Mouse (Mus musculus) MN1 (cell line): ENCODE measurements around the gene Tgfb1i1.

Source experiments
- DNase-seq: peaks from one replicate; pipeline ENCODE4 v3.0.0-alpha.2; 2016; ENCODE audit warnings: low spot score

Tgfb1i1 gene

DNA sequence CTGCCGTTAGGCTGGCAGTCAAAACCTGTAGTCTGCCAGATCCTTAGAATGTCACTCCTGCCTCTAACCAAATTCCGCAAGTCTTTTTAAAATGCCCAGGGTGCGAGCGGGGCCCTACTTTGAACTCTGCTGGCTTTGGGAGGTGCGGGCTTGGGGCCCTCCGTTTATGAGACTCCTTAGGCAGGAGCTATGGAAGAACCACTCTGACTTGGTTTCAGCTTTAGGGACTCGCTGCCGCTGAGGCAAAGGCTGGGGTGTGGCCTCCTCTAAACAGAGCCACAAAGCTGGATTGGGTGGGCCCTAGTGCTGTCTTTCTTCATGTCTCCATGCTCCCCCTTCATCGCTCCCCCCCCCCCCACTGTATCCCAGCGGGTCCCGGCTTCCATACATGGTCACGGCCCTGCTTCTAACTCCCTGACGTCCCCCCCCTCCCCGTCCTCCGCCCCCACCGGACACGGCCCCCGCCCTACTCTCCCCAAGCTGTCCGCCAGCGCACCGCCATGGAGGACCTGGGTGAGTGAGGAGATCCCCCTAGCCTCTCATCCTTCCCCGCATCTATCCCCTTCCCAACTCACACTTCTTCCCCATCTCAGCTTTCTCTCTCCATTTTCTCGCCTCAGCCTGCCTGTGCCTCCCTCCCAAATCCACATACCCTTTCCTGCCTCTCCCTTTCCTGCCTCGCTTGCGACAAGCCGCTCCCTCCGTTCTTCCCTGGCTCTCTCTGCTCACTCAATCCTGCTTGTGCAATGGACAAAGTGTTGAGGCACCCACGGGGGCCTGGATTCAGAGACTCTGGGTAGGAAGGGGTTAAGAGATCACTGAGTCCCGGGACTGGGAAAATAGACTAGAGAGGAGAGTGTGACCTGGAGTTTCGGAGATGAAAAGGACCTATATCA lies at the start of gene Tgfb1i1:
TSS of gene Tgfb1i1 (plus strand) at position 317 of the 896 bp plus-strand sequence.
- DNase-seq = peak; percentile 45

DNA sequence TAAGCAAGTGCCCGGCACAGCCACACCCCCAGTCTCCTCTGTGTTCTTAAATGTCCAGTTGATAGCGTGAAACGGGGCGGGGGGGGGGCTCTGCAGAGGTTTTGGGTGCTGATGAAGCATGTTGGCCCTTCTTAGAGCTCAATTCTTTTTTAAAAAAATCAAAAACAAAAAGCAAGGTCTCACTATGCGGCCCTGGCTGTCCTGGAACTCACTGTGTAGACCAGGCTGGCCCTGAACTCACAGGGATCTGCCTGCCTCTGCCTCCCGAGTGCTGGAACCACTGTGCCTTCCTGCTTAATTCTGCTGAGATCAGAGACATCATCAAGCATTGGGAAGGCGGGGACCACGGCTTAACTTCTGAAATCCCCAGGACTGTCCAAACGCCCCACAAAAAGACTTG lies 45.0 kb upstream of the Tgfb1i1 start:
- DNase-seq = no peak

DNA sequence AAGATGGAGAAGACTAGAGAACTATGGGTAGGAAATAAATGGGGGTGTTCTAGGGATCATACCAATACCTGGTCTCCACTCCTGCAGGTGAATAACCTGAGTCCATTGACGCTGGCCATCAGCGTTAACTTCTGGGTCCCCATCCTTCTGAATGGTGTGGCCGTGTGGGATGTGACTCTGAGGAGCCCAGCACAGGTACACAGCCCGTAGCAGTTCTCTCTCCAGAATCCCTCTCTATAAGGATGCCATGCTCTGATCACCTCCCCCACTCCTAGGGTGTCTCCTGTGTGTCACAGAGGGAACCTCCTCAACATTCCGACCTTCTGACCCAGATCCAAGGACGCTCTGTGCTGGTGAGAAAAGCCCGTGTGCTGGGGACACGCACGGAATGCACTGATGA lies 43.5 kb upstream of the Tgfb1i1 start:
- DNase-seq = no peak

DNA sequence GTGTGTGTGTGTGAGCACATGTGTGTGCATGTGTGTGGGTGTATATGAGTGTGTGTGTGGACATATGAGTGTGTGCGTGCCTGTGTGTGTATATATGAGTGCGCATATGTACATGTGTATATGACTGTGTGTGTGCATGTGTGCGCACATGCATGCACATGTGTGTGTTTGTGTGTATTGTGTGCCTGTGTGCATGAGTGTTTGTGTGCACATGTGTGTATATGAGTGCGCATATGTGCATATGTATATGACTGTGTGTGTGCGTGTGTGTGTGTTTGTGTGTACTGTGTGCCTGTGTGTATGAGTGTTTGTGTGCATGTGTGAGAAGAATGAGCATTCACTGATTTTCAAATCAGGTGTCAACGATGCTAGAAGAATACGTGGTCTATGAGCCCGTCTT lies 42.4 kb upstream of the Tgfb1i1 start:
- DNase-seq = no peak

DNA sequence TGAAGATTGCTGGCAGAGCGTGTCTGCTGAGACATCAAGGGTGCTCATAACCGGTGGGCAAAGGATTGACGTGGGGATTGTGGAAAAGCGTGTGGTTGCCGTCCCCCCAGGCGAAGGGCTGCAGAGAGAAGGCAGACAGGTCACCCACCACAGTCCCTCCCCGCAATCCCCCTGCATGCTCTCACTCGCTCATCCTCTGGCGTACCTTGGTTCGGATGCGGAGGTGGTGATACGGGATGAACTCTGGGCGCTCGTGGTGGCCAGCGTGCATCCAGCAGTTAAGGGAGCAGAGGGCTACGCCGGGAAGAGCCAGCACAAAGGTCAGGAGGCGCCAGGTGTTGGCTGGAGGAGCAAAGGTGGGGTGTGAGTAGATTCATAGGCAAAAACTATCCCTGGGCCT lies 40.9 kb upstream of the Tgfb1i1 start:
- DNase-seq = no peak

DNA sequence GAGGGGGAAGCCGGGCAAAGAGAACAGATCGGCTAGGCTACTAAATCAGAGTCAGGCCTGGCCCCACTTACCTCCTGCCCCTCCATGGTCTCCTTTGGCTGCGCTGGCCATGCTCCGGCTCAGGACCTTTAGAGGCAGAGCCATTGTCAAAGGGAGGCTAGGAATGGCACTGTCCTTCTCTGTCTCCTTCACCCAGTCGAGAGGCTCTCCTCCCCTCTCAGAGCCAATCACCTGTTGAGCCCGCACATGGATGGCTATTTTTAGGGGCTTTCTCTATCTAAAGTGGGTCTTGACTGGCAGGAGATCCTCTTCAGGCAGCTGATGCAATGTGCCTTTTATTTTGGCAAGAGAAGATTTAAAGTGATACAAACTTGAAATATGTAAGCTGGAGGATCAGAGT lies 40.5 kb upstream of the Tgfb1i1 start, which contains the start of gene Cox6a2:
TSS of gene Cox6a2 (minus strand) at position 236 of the 400 bp plus-strand sequence.
- no peak for DNase-seq

DNA sequence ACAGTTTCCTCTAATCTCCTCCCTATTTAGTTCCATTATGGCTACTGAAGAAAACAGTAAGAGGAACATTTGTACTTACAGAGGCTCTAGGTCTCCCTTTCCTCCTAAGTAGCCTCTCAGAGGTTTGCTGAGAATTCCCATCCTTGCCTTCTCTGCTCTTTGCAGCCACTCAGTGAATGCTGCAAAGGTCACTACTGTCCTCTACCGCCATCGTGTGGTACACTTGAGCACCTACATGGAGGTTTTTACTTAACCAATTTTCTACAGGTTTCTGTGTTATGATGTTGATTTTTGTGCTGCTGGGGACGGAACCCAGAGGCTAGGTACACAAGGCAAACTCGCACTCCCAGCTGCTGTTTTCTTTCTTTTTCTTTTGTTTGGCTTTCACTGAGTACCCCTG lies 38.4 kb upstream of the Tgfb1i1 start:
- DNase-seq = peak; percentile 78

DNA sequence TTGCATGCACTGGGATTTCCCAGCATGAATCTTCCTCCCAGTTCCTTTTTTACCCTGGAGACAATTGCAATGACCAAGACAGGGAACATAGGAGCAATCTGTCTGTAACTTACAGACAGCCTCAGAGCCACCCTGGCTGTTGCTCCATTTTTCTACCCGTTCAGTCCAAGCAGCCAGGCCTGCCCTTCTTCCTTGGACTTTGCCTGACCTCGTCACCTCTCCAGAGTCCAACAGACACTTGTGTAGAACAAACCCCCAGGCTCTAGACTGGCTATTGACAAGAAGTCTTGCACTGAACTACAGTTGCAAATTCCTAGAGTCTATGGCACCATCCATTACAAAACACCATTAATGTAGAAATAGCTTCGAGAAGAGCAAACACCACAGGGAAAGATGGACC lies 36.8 kb upstream of the Tgfb1i1 start:
- no peak for DNase-seq

DNA sequence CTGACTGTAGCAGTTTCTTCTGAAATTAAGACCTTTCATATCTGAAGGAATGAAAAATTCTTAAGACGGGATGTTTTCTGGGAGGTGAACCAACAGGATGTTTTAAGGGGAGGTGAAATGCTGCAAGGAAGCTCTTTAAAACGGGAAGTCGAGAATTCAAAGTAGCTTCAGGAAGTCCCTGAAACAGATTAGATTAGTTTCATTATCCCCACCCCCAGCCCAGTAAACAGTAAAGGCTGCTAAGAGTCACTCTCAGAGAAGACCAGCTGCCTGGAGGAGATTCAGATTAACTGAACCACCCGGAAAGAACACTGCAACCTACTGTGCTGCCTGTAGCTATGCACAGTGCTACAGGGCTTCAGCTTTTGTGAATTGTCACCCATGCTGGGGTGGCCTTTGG lies 26.7 kb upstream of the Tgfb1i1 start:
- DNase-seq = no peak

DNA sequence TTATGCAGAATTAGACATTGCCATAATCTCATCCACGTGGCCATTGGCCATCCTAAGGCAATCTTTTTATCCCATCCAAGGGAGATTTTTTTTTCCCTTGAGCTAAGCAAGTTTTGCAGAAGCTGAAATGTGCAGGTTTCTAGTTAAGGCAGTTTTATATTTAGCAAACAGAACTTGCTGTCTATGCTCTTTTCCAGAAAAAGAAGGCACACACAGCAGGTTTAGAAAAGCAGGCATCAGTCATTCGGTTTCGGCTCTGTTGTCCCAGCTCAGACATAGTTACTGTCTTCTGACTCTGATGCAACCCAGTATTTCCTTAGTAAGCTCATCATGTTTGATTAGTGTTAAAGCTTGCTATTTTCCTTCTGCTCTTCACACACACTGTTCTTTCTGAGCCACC lies 25.7 kb upstream of the Tgfb1i1 start:
- no peak for DNase-seq

DNA sequence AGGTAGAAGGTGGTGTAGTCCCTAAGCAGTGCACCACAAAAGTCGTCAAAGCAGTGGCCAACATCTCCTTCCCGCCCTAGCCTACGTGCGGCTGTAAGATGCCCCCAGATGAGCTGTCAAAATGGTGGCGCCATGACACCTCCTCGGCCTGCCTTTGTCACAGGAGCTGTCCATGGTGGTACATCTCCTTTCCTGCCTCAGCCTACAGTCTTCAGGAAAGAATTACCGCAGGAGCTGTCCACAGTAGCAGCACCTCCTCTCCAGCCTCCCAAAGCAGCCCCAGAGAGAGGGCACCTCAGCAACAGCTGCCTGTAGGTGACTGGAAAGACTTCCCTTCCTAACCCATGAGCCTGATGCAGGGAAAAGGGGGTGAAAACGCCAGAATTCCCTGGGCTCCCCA lies 14.9 kb upstream of the Tgfb1i1 start:
- no peak for DNase-seq

DNA sequence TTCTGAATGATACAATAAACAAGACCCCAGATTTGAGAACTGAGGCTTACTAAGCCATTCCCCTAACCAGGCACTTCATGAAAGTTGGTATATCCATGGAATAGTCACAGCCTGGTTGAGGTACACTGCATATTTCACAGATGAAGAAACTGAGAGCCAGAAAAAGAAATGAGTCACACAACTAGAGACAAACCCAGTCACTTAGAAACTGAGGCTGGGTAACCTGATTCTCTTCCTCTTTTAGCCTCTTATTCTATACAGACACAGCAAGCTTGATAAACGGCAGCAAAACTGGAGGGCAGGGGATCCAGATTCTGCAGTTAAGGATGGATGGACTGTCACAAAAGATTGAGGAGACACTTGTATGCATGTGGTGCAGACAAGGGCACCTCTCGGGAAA lies 11.8 kb upstream of the Tgfb1i1 start:
- no peak for DNase-seq

DNA sequence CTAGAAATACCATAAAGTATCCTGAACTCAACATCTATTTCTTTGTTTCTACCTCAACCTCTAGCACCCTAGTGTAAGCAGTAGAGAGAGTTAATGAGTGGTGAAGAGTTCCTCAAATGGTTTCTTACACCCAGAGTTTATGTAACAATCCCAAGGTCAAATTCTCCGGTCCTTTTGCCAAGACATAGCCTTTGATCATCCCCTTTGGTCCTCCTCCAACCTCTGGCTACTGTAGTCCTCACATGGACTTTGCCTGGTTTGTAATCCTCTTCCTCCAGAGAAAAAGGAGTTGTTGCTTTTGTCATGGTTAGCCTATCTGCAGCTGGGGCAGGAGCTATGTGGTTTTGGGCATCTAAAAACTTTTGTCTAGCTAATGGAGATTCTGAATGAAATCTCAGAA lies 11.1 kb upstream of the Tgfb1i1 start:
- no peak for DNase-seq

DNA sequence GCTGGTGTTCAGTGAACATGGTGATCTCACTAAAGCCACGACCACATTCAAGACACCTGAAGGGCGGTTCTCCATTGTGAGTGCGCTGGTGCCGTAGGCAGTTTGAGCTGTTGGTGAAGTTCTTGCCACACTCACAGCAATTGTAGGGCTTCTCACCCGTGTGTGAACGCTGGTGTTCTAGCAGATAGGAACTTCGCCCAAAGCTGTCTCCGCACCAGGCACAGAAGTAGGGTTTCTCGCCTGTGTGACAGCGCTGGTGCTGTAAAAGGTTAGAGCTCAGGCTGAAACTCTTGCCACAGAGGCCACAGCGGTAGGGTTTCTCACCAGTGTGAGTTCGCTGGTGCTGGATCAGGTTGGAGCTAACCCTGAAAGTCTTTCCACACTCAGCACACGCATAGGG lies 10.2 kb upstream of the Tgfb1i1 start:
- no peak for DNase-seq

DNA sequence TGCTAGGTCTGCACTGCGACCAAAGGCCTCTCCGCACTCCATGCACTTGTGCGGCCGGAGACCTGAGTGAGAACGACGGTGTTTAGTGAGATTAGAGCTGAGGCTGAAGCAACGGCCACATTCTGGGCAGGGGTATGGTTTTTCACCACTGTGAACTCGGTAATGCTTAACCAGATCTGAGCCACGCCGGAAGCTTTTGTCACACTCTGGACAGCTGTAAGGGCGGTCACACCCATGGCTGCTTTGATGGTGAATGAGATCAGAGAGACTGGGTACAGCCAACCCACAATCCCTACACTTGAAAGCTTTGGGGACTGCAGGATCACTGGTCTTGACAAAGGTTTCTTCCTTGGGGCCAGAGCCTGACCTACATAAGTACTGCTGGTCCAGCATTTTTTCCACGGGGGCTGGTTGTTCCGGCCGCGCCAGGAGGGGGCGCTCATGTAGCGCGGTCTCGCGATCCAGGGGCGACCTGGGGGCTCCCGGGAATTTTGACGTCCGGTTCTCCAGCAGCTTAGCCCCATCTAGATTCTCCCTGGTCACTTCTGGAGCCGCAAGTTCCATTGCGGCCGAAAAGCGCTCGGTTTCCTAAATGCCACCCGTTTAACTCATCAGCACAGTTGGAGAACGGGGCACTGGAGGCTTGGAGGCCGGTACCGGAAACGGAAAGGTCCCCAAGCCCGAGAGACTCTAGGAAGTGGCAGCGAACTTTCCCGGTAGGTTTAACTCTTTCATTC lies 9.6 kb upstream of the Tgfb1i1 start, which contains the start of gene Armc5:
TSS of gene Armc5 (plus strand) at position 487 of the 737 bp plus-strand sequence.
- DNase-seq = peak; percentile 82

DNA sequence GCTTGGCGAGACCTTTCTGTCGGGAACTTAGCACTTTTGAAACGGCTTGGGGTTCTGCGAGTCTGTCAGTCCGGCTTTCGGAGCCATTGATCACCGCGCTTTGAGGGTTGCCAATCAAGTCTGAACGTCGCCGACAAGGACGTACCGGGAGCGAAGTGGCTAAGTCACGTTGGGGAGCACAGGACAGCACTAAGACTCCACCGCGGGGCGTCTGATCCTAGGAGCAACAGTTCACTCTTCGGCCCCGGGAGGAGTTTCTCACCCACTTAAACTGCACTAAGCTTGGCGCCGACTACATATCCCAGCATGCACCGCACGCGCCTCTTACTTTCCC lies 9.1 kb upstream of the Tgfb1i1 start:
- DNase-seq = no peak

DNA sequence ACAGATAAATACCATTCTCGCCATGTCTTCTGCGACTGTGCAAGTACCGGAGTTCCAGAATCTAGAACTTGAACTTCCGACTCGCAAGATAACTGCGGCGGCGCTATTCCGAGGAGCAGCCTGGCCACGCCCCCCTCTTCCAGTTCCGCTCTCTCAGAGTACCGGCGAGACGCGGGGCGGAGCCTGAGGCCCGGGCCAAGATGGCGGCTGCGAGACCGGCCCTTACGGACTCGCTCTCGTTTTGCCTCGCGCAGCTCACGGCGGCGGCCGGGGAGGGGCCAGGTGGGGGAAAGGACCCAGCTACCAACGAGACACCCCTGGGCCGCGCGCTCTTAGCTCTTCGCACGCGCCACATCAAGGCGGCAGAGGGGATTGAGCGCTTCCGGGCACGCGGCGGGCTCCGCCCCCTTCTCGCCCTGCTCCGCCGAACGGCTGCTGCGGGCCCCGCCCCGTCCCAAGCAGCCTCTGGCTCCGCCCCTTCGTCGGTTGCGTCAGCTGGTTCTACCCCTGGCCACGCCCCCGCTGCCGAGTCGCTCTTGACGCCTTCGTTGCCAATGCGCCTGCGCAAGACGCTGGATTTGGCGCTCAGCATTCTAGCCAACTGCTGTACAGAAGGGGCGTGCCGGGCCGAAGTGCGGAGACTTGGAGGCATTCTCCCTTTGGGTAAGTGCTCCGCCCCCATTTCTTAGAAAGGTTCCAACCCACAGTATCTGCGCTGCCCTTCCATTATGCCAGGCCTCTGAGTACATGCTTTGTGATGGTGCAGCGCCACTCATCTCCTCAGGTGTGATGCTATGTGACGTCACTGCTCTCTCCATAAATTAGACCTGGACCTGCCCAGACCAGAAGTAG lies 8.5 kb upstream of the Tgfb1i1 start, which contains the start of gene 9130023H24Rik:
TSS of gene 9130023H24Rik (minus strand) at position 105 of the 852 bp plus-strand sequence.
- DNase-seq = peak; percentile 100

DNA sequence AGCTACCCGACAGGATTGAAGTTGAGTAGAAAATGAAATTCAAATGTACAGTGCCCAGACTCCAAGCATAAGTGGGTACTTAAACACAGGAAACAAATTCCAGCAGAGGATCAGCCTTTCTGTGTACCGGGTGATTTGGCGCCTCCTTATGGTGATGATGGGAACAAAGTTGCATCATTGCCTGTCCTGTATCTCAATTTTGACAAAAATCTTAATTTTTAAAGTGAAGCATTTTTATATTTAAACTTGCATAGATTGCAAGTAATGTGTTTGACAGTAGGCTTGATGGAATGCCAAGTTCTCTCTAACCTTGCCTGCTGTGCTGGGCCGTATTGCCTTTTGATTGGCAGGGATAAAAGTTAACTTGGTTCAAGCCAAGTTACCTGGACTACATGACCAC lies 7.6 kb upstream of the Tgfb1i1 start:
- peak; percentile 64 for DNase-seq

DNA sequence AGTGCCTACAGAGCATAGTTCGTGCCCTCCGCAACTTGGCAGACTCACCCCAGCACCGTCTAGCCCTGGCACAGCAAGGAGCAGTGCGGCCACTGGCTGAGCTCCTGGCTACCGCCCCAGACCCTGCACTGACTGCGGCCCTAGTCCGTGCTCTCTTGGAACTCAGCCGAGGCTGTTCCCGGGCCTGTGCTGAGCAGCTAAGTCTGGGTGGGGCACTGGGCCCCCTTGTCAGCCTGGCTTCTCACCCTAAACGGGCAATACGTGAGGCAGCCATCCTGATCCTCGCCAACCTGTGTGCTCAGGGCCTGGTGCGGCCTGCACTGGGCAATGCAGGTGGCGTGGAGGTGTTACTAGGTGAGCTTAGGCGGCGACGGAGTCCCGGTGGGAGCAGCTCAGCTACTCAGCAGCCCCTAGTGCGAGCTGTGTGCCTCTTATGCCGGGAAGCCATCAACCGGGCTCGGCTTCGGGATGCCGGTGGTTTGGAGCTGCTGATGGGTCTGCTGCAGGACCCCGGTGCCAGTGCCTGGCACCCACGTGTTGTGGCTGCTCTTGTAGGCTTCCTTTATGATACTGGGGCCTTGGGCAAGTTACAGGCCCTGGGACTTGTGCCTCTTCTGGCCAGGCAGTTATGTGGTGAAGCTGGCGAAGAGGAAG lies 6.4 kb upstream of the Tgfb1i1 start:
- no peak for DNase-seq

DNA sequence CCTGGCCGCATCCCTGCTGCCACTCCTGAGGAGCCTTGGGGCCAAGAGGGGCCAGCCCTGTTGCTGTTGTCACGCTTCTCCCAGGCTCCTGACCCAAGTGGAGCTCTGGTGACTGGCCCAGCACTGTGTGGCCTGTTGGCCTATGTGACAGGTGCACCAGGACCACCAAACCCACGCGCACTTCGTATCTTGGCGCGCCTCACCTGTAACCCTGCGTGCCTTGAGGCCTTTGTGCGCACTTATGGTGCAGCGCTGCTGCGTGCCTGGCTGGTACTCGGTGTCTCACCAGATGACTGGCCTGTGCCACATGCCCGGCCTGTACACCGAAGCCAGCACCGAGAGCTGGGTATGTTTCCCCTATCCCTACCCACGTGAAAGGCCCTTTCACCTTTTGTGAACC lies 4.3 kb upstream of the Tgfb1i1 start:
- no peak for DNase-seq

DNA sequence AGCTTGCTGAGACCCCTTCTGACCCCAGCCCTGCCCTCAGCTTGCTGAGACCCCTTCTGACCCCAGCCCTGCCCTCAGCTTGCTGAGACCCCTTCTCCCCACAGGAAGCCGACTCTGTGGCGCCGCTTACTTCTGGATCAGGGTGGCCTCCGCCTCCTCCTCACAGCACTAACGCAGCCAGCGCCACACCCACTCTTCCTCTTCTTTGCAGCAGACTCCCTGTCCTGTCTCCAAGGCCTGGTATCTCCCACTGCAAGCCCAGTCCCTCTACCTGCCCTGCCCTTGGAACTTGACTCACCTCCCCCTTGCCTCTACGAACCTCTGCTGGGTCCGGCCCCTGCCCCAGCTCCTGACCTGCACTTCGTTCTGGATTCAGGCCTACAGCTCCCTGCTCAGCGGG lies 2.7 kb upstream of the Tgfb1i1 start:
- no peak for DNase-seq
